Mouse (Mus musculus) neural tube, embryonic 11.5 days (tissue): Measurements from ENCODE around the gene Ube2g1. TPM values are rescaled to one million over a fixed set of nuclear protein-coding genes. Genes with fewer than 3 reads are reported as not detected.

Experiments
- ATAC-seq: fragments of 200-750 bp; cut with Nextera tagmentation; 2 replicates; pipeline ENCODE4 v1.8.0; 2017; ENCODE audit warnings: moderate number of reproducible peaks, mild to moderate bottlenecking, moderate TSS enrichment, moderate library complexity; ENCODE audit not compliant: insufficient read depth, low FRiP score, low TSS enrichment
- DNase-seq: peaks from one replicate; pipeline ENCODE4 v3.0.0-alpha.2; 2015; ENCODE audit warnings: low spot score
- H3K27ac ChIP-seq: fragments of 300-500 bp; sonication (generic); 2 replicates; pipeline ENCODE4 v1.5.1; 2014; ENCODE audit warnings: low read depth, mild to moderate bottlenecking, low read length
- H3K27me3 ChIP-seq: fragments of 300-500 bp; sonication (generic); 2 replicates; pipeline ENCODE4 v1.6.1; 2014; ENCODE audit warnings: mild to moderate bottlenecking, low read length, mixed read lengths; ENCODE audit not compliant: control insufficient read depth, insufficient read depth
- H3K36me3 ChIP-seq: fragments of 300-500 bp; sonication (generic); 2 replicates; pipeline ENCODE4 v1.6.1; 2014; ENCODE audit warnings: mild to moderate bottlenecking, low read length, moderate library complexity, mixed read lengths; ENCODE audit not compliant: control insufficient read depth, insufficient read depth
- H3K4me1 ChIP-seq: fragments of 300-500 bp; sonication (generic); 2 replicates; pipeline ENCODE4 v1.6.1; 2014; ENCODE audit warnings: low read length, mixed read lengths; ENCODE audit not compliant: control insufficient read depth, insufficient read depth
- H3K4me2 ChIP-seq: fragments of 300-500 bp; sonication (generic); 2 replicates; pipeline ENCODE4 v1.6.1; 2014; ENCODE audit warnings: low read depth, mild to moderate bottlenecking, moderate library complexity
- H3K4me3 ChIP-seq: fragments of 300-500 bp; sonication (generic); 2 replicates; pipeline ENCODE4 v1.5.1; 2014; ENCODE audit warnings: low read depth, low read length
- H3K9ac ChIP-seq: fragments of 300-500 bp; sonication (generic); 2 replicates; pipeline ENCODE4 v1.6.1; 2014; ENCODE audit warnings: mild to moderate bottlenecking, low read length
- H3K9me3 ChIP-seq: fragments of 300-500 bp; sonication (generic); 2 replicates; pipeline ENCODE4 v1.6.1; 2016; ENCODE audit warnings: low read length; ENCODE audit not compliant: control insufficient read depth
- WGBS: fragments of 180-500 bp; shearing (Covaris S2); extraction: QIAGEN DNeasy Blood & Tissue Kit; methylation state at CpG from one replicate; pipeline ENCODE4 v1.1.7; 2014; 5-methylcytosine and 5-hydroxymethylcytosine counted together
- polyA plus RNA-seq: library from polyadenylated mRNA; unstranded; fragments of >200 nt; fragmentation: Nextera tagmentation; extraction: Ambion mirVana; gene quantifications from 2 replicates; pipeline ENCODE4 v1.2.1, GENCODE M21; 2014

The Ube2g1 gene
- polyA plus RNA-seq, 1 experiment from 2014 or later: 119 TPM

GRCm38 (mm10) chr11:72671294-72671988 is 64.4 kb downstream of the Ube2g1 start:
- Histone ChIP-seq H3K4me2 (no peak overlapping the region), H3K4me1 (no peaks in the 10 kb centered on the region), H3K36me3 (no peaks in the 10 kb centered on the region), H3K27me3 (no peaks in the 10 kb centered on the region), H3K9me3 (no peaks in the 10 kb centered on the region), H3K9ac (no peak overlapping the region), H3K4me3 (no peak overlapping the region), H3K27ac (no peak overlapping the region)
- ATAC-seq: no peak
- no peak for DNase-seq
- 79% methylated on average over 6 of the region's 6 CpGs for WGBS

GRCm38 (mm10) chr11:72672438-72672837 is 65.4 kb downstream of the Ube2g1 start:
- no peak for DNase-seq
- no peak overlapping the region for H3K27ac ChIP-seq
- no peak overlapping the region for H3K4me3 ChIP-seq
- H3K9ac ChIP-seq: no peak overlapping the region
- H3K9me3 ChIP-seq: no peaks in the 10 kb centered on the region
- ATAC-seq: no peak
- 91% methylated on average over 1 of the region's 1 CpGs for WGBS
- H3K4me1 ChIP-seq: no peaks in the 10 kb centered on the region
- H3K27me3 ChIP-seq: no peaks in the 10 kb centered on the region
- H3K36me3 ChIP-seq: no peaks in the 10 kb centered on the region
- H3K4me2 ChIP-seq: no peak overlapping the region

GRCm38 (mm10) chr11:72675280-72675679 is 68.2 kb downstream of the Ube2g1 start:
- Histone ChIP-seq H3K9me3 (no peaks in the 10 kb centered on the region), H3K36me3 (no peaks in the 10 kb centered on the region), H3K27ac (no peak overlapping the region), H3K4me3 (no peak overlapping the region), H3K27me3 (no peaks in the 10 kb centered on the region), H3K9ac (no peak overlapping the region), H3K4me2 (no peak overlapping the region), H3K4me1 (no peaks in the 10 kb centered on the region)
- 71% methylated on average over 2 of the region's 2 CpGs for WGBS
- DNase-seq (no peak), ATAC-seq (no peak)

GRCm38 (mm10) chr11:72680726-72681125 is 73.6 kb downstream of the Ube2g1 start:
- H3K4me2 ChIP-seq: no peak overlapping the region
- H3K9me3 ChIP-seq: no peaks in the 10 kb centered on the region
- no peaks in the 10 kb centered on the region for H3K27me3 ChIP-seq
- H3K4me3 ChIP-seq: no peak overlapping the region
- no peak for ATAC-seq
- no peaks in the 10 kb centered on the region for H3K4me1 ChIP-seq
- no peak overlapping the region for H3K27ac ChIP-seq
- DNase-seq: no peak
- H3K9ac ChIP-seq: no peak overlapping the region
- H3K36me3 ChIP-seq: no peaks in the 10 kb centered on the region; the same call in 1 of the 2 replicates

- WGBS: 96% methylated on average over 2 of the region's 2 CpGs
- Histone ChIP-seq H3K9ac (no peak overlapping the region), H3K27ac (no peak overlapping the region), H3K36me3 (no peaks in the 10 kb centered on the region; the same call in 1 of the 2 replicates), H3K9me3 (no peaks in the 10 kb centered on the region), H3K27me3 (no peaks in the 10 kb centered on the region), H3K4me3 (no peak overlapping the region), H3K4me1 (no peaks in the 10 kb centered on the region), H3K4me2 (no peak overlapping the region)
- no peak for ATAC-seq
- no peak for DNase-seq
Observed at GRCm38 (mm10) chr11:72683402-72683801, 76.3 kb downstream of the Ube2g1 start.

- Histone ChIP-seq H3K9ac (no peak overlapping the region), H3K4me1 (peaks cover 4% of the 10 kb centered on the region; the same call in 1 of the 2 replicates), H3K36me3 (no peaks in the 10 kb centered on the region), H3K4me2 (no peak overlapping the region), H3K9me3 (no peaks in the 10 kb centered on the region), H3K27me3 (no peaks in the 10 kb centered on the region), H3K27ac (no peak overlapping the region), H3K4me3 (no peak overlapping the region)
- DNase-seq (no peak), ATAC-seq (no peak)
Observed at GRCm38 (mm10) chr11:72686697-72687096, 79.6 kb downstream of the Ube2g1 start.

- no peak overlapping the region for H3K4me2 ChIP-seq
- H3K27me3 ChIP-seq: no peaks in the 10 kb centered on the region
- H3K9me3 ChIP-seq: no peaks in the 10 kb centered on the region
- no peak overlapping the region for H3K27ac ChIP-seq
- H3K4me3 ChIP-seq: no peak overlapping the region
- H3K36me3 ChIP-seq: no peaks in the 10 kb centered on the region
- WGBS: 11% methylated on average over 5 of the region's 5 CpGs
- H3K4me1 ChIP-seq: peaks cover 4% of the 10 kb centered on the region; the same call in 1 of the 2 replicates
- H3K9ac ChIP-seq: no peak overlapping the region
- ATAC-seq (no peak), DNase-seq (no peak)
Observed at GRCm38 (mm10) chr11:72688242-72688641, 81.2 kb downstream of the Ube2g1 start.

GRCm38 (mm10) chr11:72689115-72689514 is 82.0 kb downstream of the Ube2g1 start:
- 78% methylated on average over 3 of the region's 3 CpGs for WGBS
- H3K4me1 ChIP-seq: peaks cover 4% of the 10 kb centered on the region; the same call in 1 of the 2 replicates
- peak overlapping the region; percentile 49 for H3K4me2 ChIP-seq
- peak overlapping the region; percentile 83 for H3K4me3 ChIP-seq
- no peaks in the 10 kb centered on the region for H3K9me3 ChIP-seq
- 0 out of 2 replicates have a peak overlapping the region, but pooled peaks have one; percentile 23 for H3K27ac ChIP-seq
- H3K27me3 ChIP-seq: no peaks in the 10 kb centered on the region
- peak overlapping the region; percentile 91 for H3K9ac ChIP-seq
- no peak for ATAC-seq
- no peak for DNase-seq
- no peaks in the 10 kb centered on the region for H3K36me3 ChIP-seq
